ENCODE assay signal across 19 mouse cellular contexts in genomic region chr12:80329641-80330040, GRCm38 (mm10).
DNase-seq lines count a peak whose midpoint lies in the region; ATAC-seq and TF ChIP-seq lines count a peak whose summit lies in the region.
"Had no signal": no experiment of that assay in that cellular context is flagged by ENCODE, and none has a peak within 500 bp of the region (broad histone marks: within the 10 kb centered on the region; RNA-seq: fewer than 3 reads in every experiment).

No protein-coding gene starts in this region.

- no peak for TF ChIP-seq POLR2A in kidney, adult 2 months (IDR thresholded peaks at IDR 0.05; ENCODE audit: low read depth, low read length)
- no peak for TF ChIP-seq POLR2A in small intestine, adult 2 months (IDR thresholded peaks at IDR 0.05; ENCODE audit: low read depth, low read length)

- H3K9ac ChIP-seq in kidney, embryonic 16.5 days (replicated peaks; ENCODE audit: low read length) = no peak overlapping the region
- H3K9ac ChIP-seq in midbrain, embryonic 11.5 days (ENCODE audit: low read length) = no peak overlapping the region
- H3K9ac ChIP-seq: hindbrain, embryonic 12.5 days had no signal

- H3K27ac ChIP-seq in kidney, adult 2 months (ENCODE audit: insufficient read depth, low read depth, low read length) = no peak overlapping the region
- H3K27ac ChIP-seq in kidney, embryonic 16.5 days (ENCODE audit: low read length) = no peak overlapping the region
- H3K27ac ChIP-seq in midbrain, embryonic 10.5 days (replicated peaks) = 0 out of 2 replicates have a peak overlapping the region, but pooled peaks have one; percentile 17
- H3K27ac ChIP-seq in midbrain, embryonic 11.5 days (ENCODE audit: low read depth, low read length) = no peak overlapping the region
- H3K27ac ChIP-seq in small intestine, adult 2 months (ENCODE audit: insufficient read depth, low read depth, low read length) = no peak overlapping the region
- H3K27ac ChIP-seq: hindbrain, embryonic 12.5 days; layer of hippocampus, adult 2 months had no signal

- TF ChIP-seq CTCF in kidney, adult 2 months (conservative IDR thresholded peaks at IDR 0.05; ENCODE audit: insufficient read depth, insufficient read length, low read depth, low read length) = no peak
- 0 out of 2 replicates have a peak, but pooled peaks have one; percentile 2 for TF ChIP-seq CTCF in small intestine, adult 2 months (IDR thresholded peaks at IDR 0.05; ENCODE audit: extremely low read depth, insufficient read length, insufficient replicate concordance, low read depth, low read length)

- intact Hi-C loops in heart, postnatal 14 days (cut with DNase I) = no loop called here

- ATAC-seq in kidney, embryonic 16.5 days (ENCODE audit: low FRiP score, low TSS enrichment) = no peak
- no peak for ATAC-seq in midbrain, embryonic 11.5 days (ENCODE audit: low FRiP score)
- no peak for ATAC-seq in megakaryocyte-erythroid progenitor cell, adult 5-6 weeks (replicated peaks; ENCODE audit: low FRiP score, low TSS enrichment, poor library complexity, severe bottlenecking)
- ATAC-seq: forebrain, embryonic 14.5 days had no signal

- peak; percentile 24 for DNase-seq in kidney, adult 2 months
- DNase-seq in midbrain, embryonic 10.5 days (ENCODE audit: low spot score) = no peak
- no peak for DNase-seq in midbrain, embryonic 11.5 days (ENCODE audit: low spot score, missing footprints)
- DNase-seq in heart, postnatal 14 days = no peak
- DNase-seq in cerebellum, adult 9-10 months = no peak
- DNase-seq: B cell, adult 2 months; cerebellum, adult 2 months; gastrocnemius, postnatal 36 days; layer of hippocampus, postnatal 36 days; liver; lung, postnatal 10 days; retina, postnatal 1 day; thymus, postnatal 36 days had no signal

- H3K36me3 ChIP-seq in kidney, adult 2 months (ENCODE audit: control insufficient read depth, insufficient read depth, low read length) = no peaks in the 10 kb centered on the region
- no peaks in the 10 kb centered on the region for H3K36me3 ChIP-seq in kidney, embryonic 16.5 days (ENCODE audit: insufficient read depth, low read length)
- 0 out of 2 replicates have a peak, but pooled peaks cover 2% of the 10 kb centered on the region for H3K36me3 ChIP-seq in midbrain, embryonic 10.5 days
- no peaks in the 10 kb centered on the region for H3K36me3 ChIP-seq in midbrain, embryonic 11.5 days (ENCODE audit: control insufficient read depth, insufficient read depth, low read length)
- no peaks in the 10 kb centered on the region for H3K36me3 ChIP-seq in small intestine, adult 2 months (ENCODE audit: control insufficient read depth, insufficient read depth, low read length)
- H3K36me3 ChIP-seq: hindbrain, embryonic 12.5 days had no signal

- peaks cover 13% of the 10 kb centered on the region; the same call in 1 of the 2 replicates for H3K4me1 ChIP-seq in kidney, adult 2 months (ENCODE audit: control insufficient read depth, insufficient read depth, low read length)
- 0 out of 2 replicates have a peak, but pooled peaks cover 4% of the 10 kb centered on the region for H3K4me1 ChIP-seq in kidney, embryonic 16.5 days (ENCODE audit: insufficient read depth, low read length)
- H3K4me1 ChIP-seq in midbrain, embryonic 10.5 days = peaks cover 40% of the 10 kb centered on the region
- H3K4me1 ChIP-seq in midbrain, embryonic 11.5 days (ENCODE audit: control insufficient read depth, insufficient read depth, low read length) = peaks cover 3% of the 10 kb centered on the region; the same call in 1 of the 2 replicates
- peaks cover 24% of the 10 kb centered on the region for H3K4me1 ChIP-seq in small intestine, adult 2 months (ENCODE audit: control insufficient read depth, insufficient read depth, insufficient read length, low read length)
- H3K4me1 ChIP-seq: hindbrain, embryonic 12.5 days had no signal

- H3K4me3 ChIP-seq in kidney, adult 2 months (ENCODE audit: insufficient read depth, low read depth, low read length) = no peak overlapping the region
- no peak overlapping the region for H3K4me3 ChIP-seq in kidney, embryonic 16.5 days (ENCODE audit: low read length)
- H3K4me3 ChIP-seq in midbrain, embryonic 10.5 days = no peak overlapping the region
- H3K4me3 ChIP-seq in midbrain, embryonic 11.5 days (ENCODE audit: low read depth, low read length) = no peak overlapping the region
- H3K4me3 ChIP-seq in small intestine, adult 2 months (ENCODE audit: low read depth, low read length) = no peak overlapping the region
- H3K4me3 ChIP-seq: hindbrain, embryonic 12.5 days; layer of hippocampus, adult 2 months had no signal

- H3K27me3 ChIP-seq in kidney, adult 2 months (replicated peaks; ENCODE audit: control insufficient read depth, insufficient read depth, low read length) = no peaks in the 10 kb centered on the region
- no peaks in the 10 kb centered on the region for H3K27me3 ChIP-seq in kidney, embryonic 16.5 days (ENCODE audit: insufficient read depth, low read length)
- H3K27me3 ChIP-seq in midbrain, embryonic 10.5 days (ENCODE audit: low read depth, poor library complexity, severe bottlenecking) = no peaks in the 10 kb centered on the region
- H3K27me3 ChIP-seq in midbrain, embryonic 11.5 days (ENCODE audit: control insufficient read depth, insufficient read depth, low read length) = no peaks in the 10 kb centered on the region
- H3K27me3 ChIP-seq in small intestine, adult 2 months (ENCODE audit: control insufficient read depth, insufficient read depth, low read length) = no peaks in the 10 kb centered on the region
- H3K27me3 ChIP-seq: hindbrain, embryonic 12.5 days had no signal

- WGBS in kidney, adult 2 months = 34% methylated on average over 2 of the region's 2 CpGs
- 31% methylated on average over 2 of the region's 2 CpGs for WGBS in kidney, embryonic 16.5 days
- 72% methylated on average over 2 of the region's 2 CpGs for WGBS in midbrain, embryonic 10.5 days
- 54% methylated on average over 2 of the region's 2 CpGs for WGBS in midbrain, embryonic 11.5 days
- 13% methylated on average over 2 of the region's 2 CpGs for WGBS in small intestine, adult 2 months

- no peak overlapping the region for H3K4me2 ChIP-seq in kidney, embryonic 16.5 days (replicated peaks; ENCODE audit: low read depth, low read length)
- H3K4me2 ChIP-seq in midbrain, embryonic 11.5 days = no peak overlapping the region
- H3K4me2 ChIP-seq: hindbrain, embryonic 12.5 days had no signal

- H3K9me3 ChIP-seq in kidney, embryonic 16.5 days (ENCODE audit: low read length) = no peaks in the 10 kb centered on the region
- H3K9me3 ChIP-seq in midbrain, embryonic 10.5 days (replicated peaks) = no peaks in the 10 kb centered on the region
- H3K9me3 ChIP-seq in midbrain, embryonic 11.5 days (ENCODE audit: control insufficient read depth, low read length) = no peaks in the 10 kb centered on the region
- H3K9me3 ChIP-seq: hindbrain, embryonic 12.5 days had no signal
